In the genomic region with DNA sequence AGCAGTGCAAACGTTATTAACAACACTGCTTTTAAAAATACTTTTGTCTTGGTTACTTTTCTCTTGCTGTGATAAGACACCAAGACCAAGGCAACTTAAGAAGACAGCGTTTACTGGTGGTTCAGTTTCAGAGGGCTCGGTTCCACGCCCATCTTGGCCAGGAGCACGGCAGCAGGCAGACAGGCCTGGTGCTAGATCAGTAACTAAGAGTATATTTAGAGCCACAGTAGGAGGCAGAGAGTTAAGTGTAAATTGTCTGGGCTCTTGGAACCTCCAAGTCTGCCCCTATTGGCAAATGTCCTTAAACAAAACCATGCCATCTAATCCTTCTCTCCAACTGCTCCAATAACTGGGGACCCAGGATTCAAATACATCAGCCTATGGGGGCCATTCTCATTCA, we compare ENCODE assay signal across 17 mouse cellular contexts. TPM values are rescaled to one million over a fixed set of nuclear protein-coding genes. Genes with fewer than 3 reads are reported as not detected.
DNase-seq lines count a peak whose midpoint lies in the region; ATAC-seq and TF ChIP-seq lines count a peak whose summit lies in the region.
"Had no signal": no experiment of that assay in that cellular context is flagged by ENCODE, and none has a peak within 500 bp of the region (broad histone marks: within the 10 kb centered on the region; RNA-seq: fewer than 3 reads in every experiment).

No protein-coding gene starts in this region.

- H3K4me3 ChIP-seq in cerebellum, adult 2 months (replicated peaks; ENCODE audit: insufficient read depth, low read depth, low read length): no peak overlapping the region
- no peak overlapping the region for H3K4me3 ChIP-seq in heart, adult 2 months
- no peak overlapping the region for H3K4me3 ChIP-seq in stomach, embryonic 16.5 days (replicated peaks; ENCODE audit: low read length)
- H3K4me3 ChIP-seq: forebrain, embryonic 10.5 days; hindbrain, embryonic 15.5 days; limb, embryonic 12.5 days; liver, embryonic 15.5 days had no signal

- peaks cover 6% of the 10 kb centered on the region for H3K36me3 ChIP-seq in heart, adult 2 months (ENCODE audit: control insufficient read depth, insufficient read depth, low read length)
- H3K36me3 ChIP-seq in stomach, embryonic 16.5 days (ENCODE audit: control insufficient read depth, insufficient read depth, low read length): no peaks in the 10 kb centered on the region
- H3K36me3 ChIP-seq: forebrain, embryonic 10.5 days; hindbrain, embryonic 15.5 days; limb, embryonic 12.5 days; liver, embryonic 15.5 days had no signal

- H3K9ac ChIP-seq in heart, adult 2 months (ENCODE audit: low read depth, low read length): no peak overlapping the region
- no peak overlapping the region for H3K9ac ChIP-seq in stomach, embryonic 16.5 days (ENCODE audit: low read length)
- H3K9ac ChIP-seq: hindbrain, embryonic 15.5 days; limb, embryonic 12.5 days; liver, embryonic 15.5 days had no signal

- H3K4me2 ChIP-seq in stomach, embryonic 16.5 days (ENCODE audit: low read depth, low read length): no peak overlapping the region
- H3K4me2 ChIP-seq: heart, embryonic 11.5 days; hindbrain, embryonic 15.5 days; limb, embryonic 12.5 days; liver, embryonic 15.5 days had no signal

- WGBS in cerebellum, adult 2 months: 10% methylated on average over 5 of the region's 5 CpGs
- 44% methylated on average over 5 of the region's 5 CpGs for WGBS in heart, adult 2 months
- WGBS in stomach, embryonic 16.5 days: 46% methylated on average over 5 of the region's 5 CpGs

- ATAC-seq in stomach, embryonic 16.5 days (ENCODE audit: insufficient read depth, low FRiP score): no peak
- no peak for ATAC-seq in CD4-positive, CD25-positive, alpha-beta regulatory T cell, adult 4 months
- ATAC-seq: intestine, postnatal 0 days had no signal

- DNase-seq in cerebellum, adult 2 months: peak in 1 of 2 experiments; percentile 79
- no peak for DNase-seq in cerebellum, postnatal 4 days (ENCODE audit: low spot score in 2 of 2)
- no peak for DNase-seq in heart, adult 2 months
- no peak for DNase-seq in heart, adult 9 months (ENCODE audit: low spot score in 2 of 2)
- peak; percentile 29 for DNase-seq in ovary, adult 18-20 months (ENCODE audit: low spot score)
- no peak for DNase-seq in ovary, postnatal 10 days (ENCODE audit: low spot score)
- DNase-seq: adrenal gland, postnatal 36 days; midbrain, embryonic 14.5 days had no signal

- no peak for TF ChIP-seq CTCF in cerebellum, adult 2 months (IDR thresholded peaks at IDR 0.05; ENCODE audit: borderline replicate concordance, insufficient read depth, low read depth, low read length)
- TF ChIP-seq CTCF in heart, adult 2 months (IDR thresholded peaks at IDR 0.05): no peak

- peak overlapping the region; percentile 24; the same call in 1 of the 2 replicates for H3K27ac ChIP-seq in cerebellum, adult 2 months (ENCODE audit: insufficient read depth, low read length)
- H3K27ac ChIP-seq in heart, adult 2 months: peak overlapping the region; percentile 23
- H3K27ac ChIP-seq in stomach, embryonic 16.5 days (ENCODE audit: low read length): peak overlapping the region; percentile 15; the same call in 1 of the 2 replicates
- H3K27ac ChIP-seq: hindbrain, embryonic 15.5 days; limb, embryonic 12.5 days; liver, embryonic 15.5 days had no signal

- H3K79me2 ChIP-seq in heart, adult 2 months (replicated peaks; ENCODE audit: control insufficient read depth, insufficient read depth, low read length): 0 out of 2 replicates have a peak, but pooled peaks cover 4% of the 10 kb centered on the region

- H3K27me3 ChIP-seq in cerebellum, adult 2 months (ENCODE audit: control insufficient read depth, insufficient read depth, low read length): no peaks in the 10 kb centered on the region
- no peaks in the 10 kb centered on the region for H3K27me3 ChIP-seq in heart, adult 2 months (ENCODE audit: control insufficient read depth, insufficient read depth, low read length)
- H3K27me3 ChIP-seq in stomach, embryonic 16.5 days (ENCODE audit: control insufficient read depth, insufficient read depth, low read length): no peaks in the 10 kb centered on the region
- H3K27me3 ChIP-seq: CH12.LX; hindbrain, embryonic 15.5 days; limb, embryonic 12.5 days; liver, embryonic 15.5 days had no signal

- H3K4me1 ChIP-seq in cerebellum, adult 2 months (ENCODE audit: control insufficient read depth, insufficient read depth, low read length): peaks cover 66% of the 10 kb centered on the region
- H3K4me1 ChIP-seq in heart, adult 2 months (ENCODE audit: control insufficient read depth, insufficient read depth, low read length): peaks cover 28% of the 10 kb centered on the region
- peaks cover 32% of the 10 kb centered on the region for H3K4me1 ChIP-seq in stomach, embryonic 16.5 days (ENCODE audit: control insufficient read depth, insufficient read depth, low read length)

- TF ChIP-seq EP300 in heart, adult 2 months (IDR thresholded peaks at IDR 0.05; ENCODE audit: insufficient read depth, low read depth, low read length): no peak

- intact Hi-C loops in heart, adult 2 months (cut with DNase I): no loop called here

- TF ChIP-seq POLR2A in cerebellum, adult 2 months (IDR thresholded peaks at IDR 0.05; ENCODE audit: borderline replicate concordance, insufficient read depth, low read length): no peak
- TF ChIP-seq POLR2A in heart, adult 2 months (IDR thresholded peaks at IDR 0.05; ENCODE audit: insufficient read depth, low read depth, low read length): no peak

- H3K9me3 ChIP-seq in stomach, embryonic 16.5 days (replicated peaks; ENCODE audit: control insufficient read depth, low read length): no peaks in the 10 kb centered on the region
- H3K9me3 ChIP-seq: forebrain, embryonic 10.5 days; hindbrain, embryonic 15.5 days; limb, embryonic 12.5 days; liver, embryonic 15.5 days had no signal

RNA-seq across cellular contexts. Expression of a gene that starts 46.1 kb away (rescaled TPM):
- 21.7 and 24.8 TPM in 2 replicates for polyA plus RNA-seq in cerebellum, adult 2 months (2012; rRNA removed)
- 10 to 100 TPM; 11.0 to 12.9 TPM for total RNA-seq in heart, adult 2 months (2021)
- polyA plus RNA-seq in heart, adult 2 months (2012; rRNA removed): 11.6 and 14.3 TPM in 2 replicates
- polyA plus RNA-seq in stomach, embryonic 16.5 days (2015; fragmentation: Nextera tagmentation; extraction: Ambion mirVana): 15.6 and 19.1 TPM in 2 replicates
- 10 to 100 TPM; 17.1 to 21.3 TPM for polyA plus RNA-seq in CD4-positive, CD25-positive, alpha-beta regulatory T cell, adult 4 months (2017; shearing (Covaris generic))
